Mouse (Mus musculus) adrenal gland, adult 18-20 months (tissue): ENCODE measurements at regions not wholly inside any gene's neighbourhood (a gene's known extent, or its start where the extent isn't known, plus 50 kb on each side); places are given as distances from the start of the nearest gene placed in this dataset.

Source experiments
- DNase-seq, 2 experiments: peaks; one replicate each; pipeline ENCODE4 v3.0.0; 2021 to 2022; ENCODE audit warnings: low spot score in 2 of 2

- DNase-seq: no peak
These were observed 345.3 kb downstream of the Ppp1r3a start for GRCm38 (mm10) chr6:14409772-14410171.

GRCm38 (mm10) chr6:14407754-14408153 lies 347.3 kb downstream of the Ppp1r3a start:
- no peak for DNase-seq

- no peak for DNase-seq
These were observed 396.8 kb downstream of the Ppp1r3a start for GRCm38 (mm10) chr6:14358280-14358679.
